Mouse (Mus musculus) CD4-positive, CD25-positive, alpha-beta regulatory T cell, adult 2 months (primary cell): ENCODE measurements around the gene Foxn4.
A peak's percentile ranks its signal among the peaks of the same experiment; 100 is the strongest.

Experiments
- DNase-seq: peaks from one replicate; pipeline ENCODE4 v3.0.0-alpha.2; 2012; ENCODE audit warnings: low read depth, low spot score

The Foxn4 gene

DNA sequence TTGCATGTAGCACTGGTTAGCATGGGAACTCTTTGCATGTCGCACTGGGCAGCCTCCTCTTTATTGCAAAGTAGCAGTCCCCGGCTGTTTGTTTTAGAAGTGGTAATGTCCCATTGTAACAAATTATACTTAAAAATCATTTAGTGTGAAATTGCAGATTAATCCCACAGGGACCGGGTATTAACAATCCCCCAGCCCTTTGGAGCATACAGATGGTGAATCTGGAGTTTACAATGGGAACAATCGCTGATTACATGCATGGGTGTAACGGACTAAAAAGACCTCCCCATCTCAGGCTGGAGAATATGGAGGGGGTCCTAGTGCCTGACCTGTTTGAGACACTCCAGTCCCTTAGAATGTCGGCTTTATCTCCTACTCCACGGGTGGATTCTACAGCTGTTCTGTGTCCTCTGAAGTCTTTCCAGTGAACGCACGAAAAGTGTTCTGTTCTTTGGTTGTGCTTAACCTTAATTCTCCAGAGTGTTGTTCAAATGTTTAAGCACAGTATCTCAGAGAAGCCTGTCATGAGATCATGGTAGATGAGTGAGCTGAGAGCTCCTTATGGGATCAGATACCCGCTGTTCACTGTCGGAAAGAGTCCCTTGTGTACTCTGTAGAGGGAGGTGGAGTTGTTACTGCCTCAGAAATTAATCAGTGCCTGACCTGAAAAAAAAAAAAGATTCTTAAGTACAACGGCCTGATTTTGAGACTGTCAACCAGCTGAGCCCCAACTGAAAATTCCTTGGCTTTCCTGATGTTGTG lies 6.0 kb upstream of the Foxn4 start:
- DNase-seq: no peak

- no peak for DNase-seq
Measured at GRCm38 (mm10) chr5:114275991-114276390, 2.4 kb upstream of the Foxn4 start.

DNA sequence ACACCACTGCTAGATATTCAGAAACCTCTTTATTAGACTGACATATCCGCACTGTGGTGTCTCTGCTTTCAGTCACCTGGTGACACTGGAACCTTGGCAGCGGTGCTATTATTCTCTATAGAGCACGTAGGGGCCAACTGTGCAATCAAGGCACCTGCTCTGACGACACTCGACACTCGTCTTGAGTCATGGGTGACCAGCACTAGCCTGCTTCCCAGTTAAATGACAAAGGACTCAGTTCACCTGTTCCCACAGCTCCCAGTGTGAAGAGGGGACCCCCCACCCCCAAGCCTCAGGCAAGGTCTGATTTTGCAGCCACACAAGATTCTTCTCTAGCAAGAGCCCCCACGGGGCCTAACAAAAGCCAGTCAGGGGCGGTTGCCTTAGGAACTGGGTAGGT lies 1.7 kb upstream of the Foxn4 start:
- no peak for DNase-seq

- no peak for DNase-seq
Measured at GRCm38 (mm10) chr5:114269984-114270383, 3.6 kb downstream of the Foxn4 start.

DNA sequence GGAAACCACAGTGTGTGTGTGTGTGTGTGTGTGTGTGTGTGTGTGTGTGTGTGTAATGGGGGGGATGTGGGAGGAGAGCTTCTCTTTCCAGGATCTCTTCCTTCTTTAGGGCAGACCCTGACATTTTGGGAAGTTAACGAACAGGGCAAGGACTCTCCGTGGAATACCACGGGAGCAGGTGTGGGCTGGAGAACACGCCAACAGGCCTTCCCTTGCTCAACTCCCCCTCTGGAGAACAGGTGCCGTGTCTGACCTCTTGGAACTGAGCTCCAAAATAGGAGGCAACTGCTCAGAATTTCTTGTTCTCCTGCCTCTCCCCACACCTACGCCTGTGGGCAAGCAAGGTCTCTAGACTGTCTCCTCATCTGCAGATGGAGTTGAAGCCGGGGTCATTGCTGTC lies 4.1 kb downstream of the Foxn4 start:
- DNase-seq: no peak

DNA sequence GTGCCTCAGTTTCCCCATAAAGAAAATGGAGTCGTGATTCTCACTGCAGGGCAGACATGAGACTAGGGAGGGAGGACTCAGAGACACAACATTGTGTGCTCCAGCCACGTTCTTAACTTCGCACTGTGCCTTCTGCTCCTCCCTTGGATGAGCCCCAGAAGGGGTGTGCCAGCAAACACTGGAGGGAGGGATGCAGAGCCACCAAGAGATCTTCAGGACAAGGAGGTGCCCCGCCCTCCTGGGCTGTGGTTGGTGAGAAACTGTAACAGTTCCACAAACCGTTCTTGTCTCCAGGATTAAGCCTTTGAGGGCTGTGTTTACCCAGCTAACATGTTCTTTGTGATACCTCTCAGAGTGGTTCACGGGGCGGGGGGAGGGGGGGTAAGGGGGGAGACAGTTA lies 5.0 kb downstream of the Foxn4 start:
- DNase-seq: no peak

DNA sequence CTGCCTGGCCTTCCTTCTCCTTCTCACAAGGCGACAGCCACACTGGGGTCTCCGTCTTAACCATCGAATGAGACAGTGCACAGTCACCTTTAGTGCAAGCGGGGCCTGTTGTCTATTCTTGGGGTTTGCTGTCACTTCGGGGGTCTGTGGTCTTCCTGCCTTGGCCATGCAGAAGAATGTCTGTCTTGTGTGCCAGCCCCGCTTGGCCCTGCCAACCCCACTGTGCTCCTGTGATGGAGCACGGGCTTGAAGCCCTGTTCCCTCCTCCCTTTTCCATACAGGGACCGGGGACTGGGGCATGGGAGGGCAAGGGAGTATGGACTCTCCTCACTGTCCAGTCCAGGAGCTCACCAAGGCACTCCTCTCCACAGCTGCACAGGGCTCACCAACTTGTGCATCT lies 8.8 kb downstream of the Foxn4 start:
- no peak for DNase-seq

DNA sequence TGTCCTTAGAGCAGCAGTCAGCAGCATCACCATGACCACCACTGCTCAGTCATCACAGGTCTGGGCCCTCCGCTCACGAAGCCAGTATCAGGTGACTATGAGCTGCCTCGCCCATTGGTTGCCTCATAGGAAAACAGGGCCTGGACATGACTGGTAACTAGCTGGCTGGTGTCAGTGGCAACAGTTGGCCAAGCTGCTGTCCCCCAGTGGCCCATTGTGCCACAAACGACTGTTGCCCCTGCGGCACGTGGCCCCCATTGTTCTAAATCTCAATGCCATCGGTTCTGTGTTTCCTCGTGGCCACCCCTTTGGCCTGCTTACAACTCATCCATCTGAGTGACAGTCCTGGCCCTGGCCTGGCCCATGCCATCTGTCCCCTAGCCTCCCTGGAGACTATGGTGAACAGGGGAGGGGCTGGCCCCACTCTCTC lies 9.6 kb downstream of the Foxn4 start:
- no peak for DNase-seq

GRCm38 (mm10) chr5:114261494-114261893 lies 12.1 kb downstream of the Foxn4 start:
- DNase-seq: no peak

GRCm38 (mm10) chr5:114259495-114259894 lies 14.1 kb downstream of the Foxn4 start:
- DNase-seq: no peak

GRCm38 (mm10) chr5:114248174-114248589 lies 25.4 kb downstream of the Foxn4 start:
- DNase-seq: peak; percentile 80

DNA sequence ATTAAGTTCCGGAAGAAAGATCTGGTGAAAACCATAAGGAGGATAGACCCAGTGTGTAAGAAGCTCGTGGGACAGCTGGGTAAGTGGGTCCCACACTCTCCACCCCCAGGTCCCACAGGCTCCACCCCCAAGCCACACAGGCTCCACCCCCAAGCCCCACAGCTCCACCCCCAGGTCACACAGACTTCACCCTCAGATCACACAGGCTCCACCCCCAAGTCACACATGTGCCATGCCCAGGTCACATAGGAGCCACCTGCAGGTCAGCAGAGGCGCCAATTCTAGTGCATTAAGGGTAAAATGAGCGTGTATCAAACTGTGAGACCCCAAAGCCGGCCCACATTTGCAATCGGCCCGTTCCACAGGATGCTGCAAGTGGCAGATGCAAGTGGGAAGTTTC lies 27.1 kb downstream of the Foxn4 start:
- DNase-seq: peak; percentile 37

GRCm38 (mm10) chr5:114239737-114240136 lies 33.9 kb downstream of the Foxn4 start:
- DNase-seq: no peak

- DNase-seq: no peak
Measured at GRCm38 (mm10) chr5:114238924-114239323, 34.7 kb downstream of the Foxn4 start.

GRCm38 (mm10) chr5:114228901-114229300 lies 44.7 kb downstream of the Foxn4 start:
- no peak for DNase-seq

DNA sequence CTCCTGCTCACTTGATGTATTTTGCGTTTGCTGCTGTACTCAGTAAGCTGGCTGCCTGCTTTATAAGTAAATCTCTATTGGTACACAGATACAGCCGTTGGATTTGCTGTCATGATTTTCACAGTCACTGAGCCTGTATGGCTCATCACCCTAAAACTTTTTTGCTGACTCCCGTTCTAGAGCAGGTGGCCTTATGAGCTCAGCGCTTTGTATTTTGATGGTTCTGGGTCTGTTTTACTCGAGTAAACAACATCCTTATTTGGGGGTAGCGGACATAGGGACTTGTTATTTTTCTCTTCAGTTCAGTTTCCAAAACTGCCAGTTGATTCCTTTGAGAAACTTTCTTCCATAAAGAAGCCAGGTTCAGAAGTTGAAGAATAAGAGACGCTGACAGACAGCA lies 47.6 kb downstream of the Foxn4 start:
- no peak for DNase-seq

GRCm38 (mm10) chr5:114218771-114219170 lies 54.8 kb downstream of the Foxn4 start:
- DNase-seq: no peak

DNA sequence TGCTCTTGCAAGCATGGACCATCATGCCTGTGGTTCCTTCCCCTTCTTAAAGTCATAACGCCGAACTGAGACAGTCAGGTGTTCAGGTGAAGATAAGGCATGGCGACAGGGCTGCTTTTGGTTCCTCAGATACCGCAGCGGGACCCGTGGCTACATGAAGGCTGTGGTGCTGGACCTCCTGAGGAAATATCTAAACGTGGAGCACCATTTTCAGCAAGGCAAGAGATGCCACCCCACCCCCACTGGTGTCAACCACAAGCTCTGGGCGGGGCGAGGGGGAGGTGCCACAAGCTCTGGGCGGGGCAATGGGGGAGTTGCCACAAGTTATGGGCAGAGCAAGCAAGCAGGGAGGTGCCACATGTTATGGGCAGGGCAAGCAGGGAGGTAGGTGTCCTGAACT lies 60.4 kb downstream of the Foxn4 start:
- DNase-seq: peak; percentile 72

DNA sequence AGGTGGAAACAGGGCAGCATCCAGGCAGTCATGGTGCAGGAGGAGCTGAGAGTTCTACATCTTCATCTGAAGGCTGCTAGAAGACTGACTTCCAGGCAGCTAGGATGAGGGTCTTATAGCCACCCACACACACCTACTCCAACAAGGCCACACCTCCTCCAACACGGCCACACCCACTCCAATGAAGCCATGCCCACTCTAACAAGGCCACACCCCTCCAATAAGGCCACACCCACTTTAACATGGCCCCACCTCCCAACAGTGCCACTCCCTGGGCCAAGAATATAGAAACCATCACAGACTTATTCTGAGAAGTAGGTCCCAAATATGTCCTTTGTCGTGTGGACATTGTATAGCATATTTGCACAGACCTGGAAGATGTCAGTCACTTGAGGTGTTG lies 67.4 kb downstream of the Foxn4 start:
- no peak for DNase-seq
